Mouse (Mus musculus) hindbrain, postnatal 0 days (tissue): ENCODE measurements around the gene Gm6040. TPM values are rescaled to one million over a fixed set of nuclear protein-coding genes. Genes with fewer than 3 reads are reported as not detected.

Experiments used
- ATAC-seq: fragments of 200-750 bp; cut with Nextera tagmentation; 2 replicates; pipeline ENCODE4 v1.8.0; 2017; ENCODE audit warnings: mild to moderate bottlenecking, moderate TSS enrichment, moderate library complexity
- DNase-seq: peaks from one replicate; pipeline ENCODE4 v3.0.0-alpha.2; 2015; ENCODE audit warnings: low spot score
- H3K27ac ChIP-seq: fragments of 300-500 bp; sonication (generic); 2 replicates; pipeline ENCODE4 v1.5.1; 2014; ENCODE audit warnings: mild to moderate bottlenecking
- H3K27me3 ChIP-seq: fragments of 300-500 bp; sonication (generic); 2 replicates; pipeline ENCODE4 v1.6.1; 2014; ENCODE audit warnings: low read length, mixed read lengths; ENCODE audit not compliant: insufficient read depth
- H3K36me3 ChIP-seq: fragments of 300-500 bp; sonication (generic); 2 replicates; pipeline ENCODE4 v1.6.1; 2014; ENCODE audit warnings: low read length, mixed read lengths; ENCODE audit not compliant: insufficient read depth
- H3K4me1 ChIP-seq: fragments of 300-500 bp; sonication (generic); 2 replicates; pipeline ENCODE4 v1.6.1; 2014; ENCODE audit warnings: antibody characterized with exemption, low read length, mixed read lengths; ENCODE audit not compliant: insufficient read depth
- H3K4me2 ChIP-seq: fragments of 300-500 bp; sonication (generic); 2 replicates; pipeline ENCODE4 v1.6.1; 2014; ENCODE audit warnings: low read depth, mild to moderate bottlenecking, low read length, moderate library complexity, mixed read lengths
- H3K4me3 ChIP-seq: fragments of 300-500 bp; sonication (generic); 2 replicates; pipeline ENCODE4 v1.5.1; 2014; ENCODE audit warnings: low read length
- H3K9ac ChIP-seq: fragments of 300-500 bp; sonication (generic); replicated peaks from 2 replicates; pipeline ENCODE4 v1.6.1; 2014; ENCODE audit warnings: mild to moderate bottlenecking, low read length, moderate library complexity, mixed read lengths
- H3K9me3 ChIP-seq: fragments of 300-500 bp; sonication (generic); 2 replicates; pipeline ENCODE4 v1.6.1; 2016; ENCODE audit warnings: low read length, mixed read lengths
- CTCF ChIP-seq: IDR thresholded peaks from 2 replicates; pipeline ENCODE4 v1.5.1; 2016; ENCODE audit warnings: antibody characterized with exemption, control low read depth, low read depth
- WGBS: fragments of 180-500 bp; shearing (Covaris S2); extraction: QIAGEN DNeasy Blood & Tissue Kit; methylation state at CpG from one replicate; pipeline ENCODE4 v1.1.7; 2014; 5-methylcytosine and 5-hydroxymethylcytosine counted together
- polyA plus RNA-seq: library from polyadenylated mRNA; unstranded; fragments of >200 nt; fragmentation: Nextera tagmentation; extraction: Ambion mirVana; gene quantifications from 2 replicates; pipeline ENCODE4 v1.2.1, GENCODE M21; 2015
- total RNA-seq: library from RNA; depleted of rRNA; stranded (reverse); fragments of >200 nt; gene quantifications from 2 replicates; pipeline ENCODE4 v1.2.3, GENCODE M21; 2014; rRNA removed

Gm6040 gene
- total RNA-seq (not detected in 2 replicates), polyA plus RNA-seq (not detected in 2 replicates)

GRCm38 (mm10) chr8:20921971-20922370 is at the start of gene Gm6040:
Gm6040 (minus strand) TSS chr8:20922071.
- 76% methylated on average over 3 of the region's 3 CpGs for WGBS
- peaks cover 8% of the 10 kb centered on the region; the same call in 1 of the 2 replicates for H3K9me3 ChIP-seq
- DNase-seq = no peak
- H3K4me2 ChIP-seq = no peak within 1 kb of the TSS
- no peaks in the 10 kb centered on the region for H3K27me3 ChIP-seq
- no peaks in the 10 kb centered on the region for H3K4me1 ChIP-seq
- H3K36me3 ChIP-seq = no peaks in the 10 kb centered on the region
- no peak within 1 kb of the TSS for H3K4me3 ChIP-seq
- ATAC-seq = no peak
- H3K9ac ChIP-seq = no peak within 1 kb of the TSS
- H3K27ac ChIP-seq = no peak within 1 kb of the TSS
- no peak for TF ChIP-seq CTCF

GRCm38 (mm10) chr8:20964531-20964930 is 42.7 kb upstream of the Gm6040 start:
- Histone ChIP-seq H3K4me3 (no peak overlapping the region), H3K36me3 (no peaks in the 10 kb centered on the region), H3K4me1 (no peaks in the 10 kb centered on the region), H3K27ac (no peak overlapping the region), H3K9ac (no peak overlapping the region), H3K4me2 (no peak overlapping the region), H3K9me3 (peaks cover 7% of the 10 kb centered on the region; the same call in 1 of the 2 replicates), H3K27me3 (no peaks in the 10 kb centered on the region)
- no peak for ATAC-seq
- TF ChIP-seq CTCF = no peak
- DNase-seq = no peak
- WGBS = 79% methylated on average over 2 of the region's 2 CpGs

- H3K4me2 ChIP-seq = no peak within 1 kb of the TSS
- H3K4me1 ChIP-seq = no peaks in the 10 kb centered on the region
- ATAC-seq (no peak), DNase-seq (no peak)
- no peak within 1 kb of the TSS for H3K27ac ChIP-seq
- H3K27me3 ChIP-seq = no peaks in the 10 kb centered on the region
- no peak within 1 kb of the TSS for H3K4me3 ChIP-seq
- 88% methylated on average over 3 of the region's 3 CpGs for WGBS
- H3K9ac ChIP-seq = no peak within 1 kb of the TSS
- H3K9me3 ChIP-seq = peaks cover 11% of the 10 kb centered on the region; the same call in 1 of the 2 replicates
- TF ChIP-seq CTCF = no peak
- H3K36me3 ChIP-seq = no peaks in the 10 kb centered on the region
These were observed 22.7 kb upstream of the Gm6040 start, which contains the start of gene AY761185 for GRCm38 (mm10) chr8:20944610-20945009. AY761185 (minus strand) TSS chr8:20944710.

- DNase-seq (no peak), ATAC-seq (no peak)
- 82% methylated on average over 1 of the region's 1 CpGs for WGBS
- Histone ChIP-seq H3K36me3 (no peaks in the 10 kb centered on the region), H3K4me1 (no peaks in the 10 kb centered on the region), H3K4me3 (no peak overlapping the region), H3K9ac (no peak overlapping the region), H3K9me3 (0 out of 2 replicates have a peak, but pooled peaks cover 17% of the 10 kb centered on the region), H3K27me3 (no peaks in the 10 kb centered on the region), H3K4me2 (no peak overlapping the region), H3K27ac (no peak overlapping the region)
- TF ChIP-seq CTCF = no peak
These were observed 9.6 kb downstream of the Gm6040 start for GRCm38 (mm10) chr8:20912288-20912687.

GRCm38 (mm10) chr8:20908256-20908655 is 13.6 kb downstream of the Gm6040 start:
- WGBS = 65% methylated on average over 2 of the region's 2 CpGs
- ATAC-seq (no peak), DNase-seq (no peak)
- Histone ChIP-seq H3K36me3 (no peaks in the 10 kb centered on the region), H3K9ac (no peak overlapping the region), H3K27me3 (no peaks in the 10 kb centered on the region), H3K4me1 (no peaks in the 10 kb centered on the region), H3K4me3 (no peak overlapping the region), H3K27ac (no peak overlapping the region), H3K4me2 (no peak overlapping the region), H3K9me3 (peaks cover 13% of the 10 kb centered on the region; the same call in 1 of the 2 replicates)
- no peak for TF ChIP-seq CTCF

- ATAC-seq = no peak
- H3K9me3 ChIP-seq = peaks cover 16% of the 10 kb centered on the region; the same call in 1 of the 2 replicates
- H3K4me3 ChIP-seq = no peak overlapping the region
- DNase-seq = no peak
- no peak overlapping the region for H3K4me2 ChIP-seq
- 90% methylated on average over 2 of the region's 2 CpGs for WGBS
- no peaks in the 10 kb centered on the region for H3K36me3 ChIP-seq
- TF ChIP-seq CTCF = no peak
- no peak overlapping the region for H3K27ac ChIP-seq
- no peaks in the 10 kb centered on the region for H3K4me1 ChIP-seq
- H3K27me3 ChIP-seq = no peaks in the 10 kb centered on the region
- H3K9ac ChIP-seq = no peak overlapping the region
These were observed 14.8 kb downstream of the Gm6040 start for GRCm38 (mm10) chr8:20907119-20907518.

- Histone ChIP-seq H3K4me2 (no peak within 1 kb of the TSS), H3K9ac (no peak within 1 kb of the TSS), H3K36me3 (no peaks in the 10 kb centered on the region), H3K27me3 (no peaks in the 10 kb centered on the region), H3K4me3 (no peak within 1 kb of the TSS), H3K27ac (no peak within 1 kb of the TSS), H3K4me1 (no peaks in the 10 kb centered on the region), H3K9me3 (peaks cover 26% of the 10 kb centered on the region; the same call in 1 of the 2 replicates)
- no peak for ATAC-seq
- TF ChIP-seq CTCF = no peak
- DNase-seq = no peak
- WGBS = 48% methylated on average over 2 of the region's 2 CpGs
These were observed 19.3 kb downstream of the Gm6040 start, which contains the start of gene Gm15056 for GRCm38 (mm10) chr8:20902527-20902926. Gm15056 (minus strand) TSS chr8:20902627.
